Mouse (Mus musculus): ENCODE results near the gene Pde4d. TPM values are rescaled to one million over a fixed set of nuclear protein-coding genes. Genes with fewer than 3 reads are reported as not detected.

Pde4d gene
- total RNA-seq, 2 experiments from 2014 or later, result 26.1 to 30.2 TPM

DNA sequence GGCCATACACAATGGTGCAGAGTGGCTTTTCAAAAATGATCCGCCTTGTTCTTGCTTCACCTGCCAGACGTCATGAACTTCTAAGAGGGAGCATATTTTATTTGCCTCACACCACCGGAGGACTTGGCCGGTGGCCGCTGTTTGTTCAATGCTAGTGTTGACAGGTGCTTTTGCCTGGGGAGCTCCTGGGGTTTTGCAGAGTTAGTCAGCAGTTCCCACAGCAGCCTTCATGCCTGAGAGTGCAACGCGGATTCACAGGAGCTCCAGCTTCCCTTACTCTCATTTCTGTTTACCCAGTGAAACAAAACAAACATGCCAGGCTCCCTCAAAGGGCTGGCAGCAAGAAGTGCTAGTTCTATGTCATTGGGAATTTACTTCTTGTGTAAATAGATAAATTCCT lies 1031.7 kb downstream of the Pde4d start:
- DNase-seq (ENCODE audit: low spot score in 2 of 2), result no peak

DNA sequence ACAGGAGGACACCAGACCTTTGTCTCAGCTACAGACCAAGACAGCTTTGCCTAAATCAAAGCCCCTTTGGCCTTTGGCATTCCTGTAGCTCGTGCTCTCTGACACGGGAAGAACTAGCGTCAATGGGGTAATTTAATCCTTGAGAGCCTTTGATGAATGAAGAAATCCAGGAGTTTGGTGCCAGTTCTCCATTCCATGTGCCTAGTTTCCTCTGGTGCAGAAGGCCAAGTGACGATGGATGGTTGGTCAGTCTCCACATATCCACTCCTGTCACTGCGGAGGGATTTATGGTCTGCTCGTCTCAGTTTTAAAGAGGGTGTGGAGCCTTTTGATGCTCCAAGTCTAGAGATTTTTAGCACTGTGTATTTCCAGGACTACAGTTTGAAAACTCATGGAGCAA lies 1036.4 kb downstream of the Pde4d start:
- no peak for DNase-seq (ENCODE audit: low spot score in 2 of 2)

GRCm38 (mm10) chr13:109487378-109487777 lies 1037.6 kb downstream of the Pde4d start:
- no peak for DNase-seq (ENCODE audit: low spot score in 2 of 2)

DNA sequence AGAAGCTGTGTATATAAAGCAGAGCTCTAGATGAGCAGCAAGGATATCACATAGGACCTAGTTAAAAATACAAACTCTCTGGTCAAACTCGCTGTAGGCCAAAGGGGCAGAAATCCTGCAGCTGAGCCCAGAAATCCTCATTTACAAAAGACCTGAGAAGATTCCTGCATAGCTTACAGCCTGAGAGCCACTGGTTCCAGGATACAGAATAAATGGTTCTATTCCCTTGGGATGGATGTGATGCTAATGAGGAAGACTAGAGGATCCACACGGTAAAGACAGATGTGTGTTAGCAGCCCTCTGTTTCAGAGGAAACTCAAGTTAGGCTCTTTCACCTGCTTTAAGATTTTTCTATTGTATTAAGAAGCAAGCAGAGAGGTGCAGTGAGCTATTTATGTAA lies 1041.1 kb downstream of the Pde4d start:
- no peak for DNase-seq (ENCODE audit: low spot score in 2 of 2)

DNA sequence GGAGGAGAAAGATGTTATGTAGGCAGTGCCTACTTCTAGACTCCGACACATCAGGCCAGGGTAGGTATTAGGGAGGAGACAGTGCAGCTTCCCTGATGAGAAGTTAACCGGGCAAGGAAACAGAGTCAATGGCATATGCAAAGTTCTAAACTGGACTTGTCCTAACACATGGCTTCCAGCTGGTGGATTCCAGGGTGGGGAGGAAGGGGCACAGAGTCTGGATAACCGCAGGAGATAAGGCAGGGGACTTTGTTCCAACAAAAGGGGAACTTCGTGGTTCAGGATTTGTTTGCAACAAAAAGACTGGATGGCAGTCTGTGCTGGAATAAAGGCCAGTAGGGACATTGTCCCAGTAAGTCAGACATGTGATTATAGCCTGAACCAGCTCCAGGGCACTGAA lies 1042.1 kb downstream of the Pde4d start:
- DNase-seq (ENCODE audit: low spot score in 2 of 2), result no peak

- DNase-seq (ENCODE audit: low spot score in 2 of 2), result no peak
These were observed 1050.6 kb downstream of the Pde4d start for GRCm38 (mm10) chr13:109500336-109500735.

GRCm38 (mm10) chr13:109502796-109503195 lies 1053.0 kb downstream of the Pde4d start:
- no peak for DNase-seq (ENCODE audit: low spot score in 2 of 2)

DNA sequence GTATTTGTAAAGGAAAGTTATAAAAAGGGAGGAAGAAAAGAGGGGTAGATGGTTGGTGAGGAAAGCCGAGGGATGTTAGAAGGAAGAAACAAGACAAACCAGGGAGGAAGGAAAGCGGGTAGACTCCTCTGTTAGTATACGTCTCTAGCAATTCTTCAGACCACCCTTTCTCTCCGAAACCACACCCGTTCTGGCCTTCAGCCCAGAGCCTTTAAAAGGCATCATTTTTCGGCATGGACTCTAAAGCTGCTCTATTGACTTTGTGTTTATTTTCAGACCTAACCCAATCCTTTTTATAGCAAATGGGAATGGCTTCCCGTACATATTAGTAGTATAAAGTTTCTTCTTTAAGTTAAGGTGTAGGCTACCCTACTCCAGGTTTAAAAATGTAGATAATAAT lies 1057.0 kb downstream of the Pde4d start:
- DNase-seq (ENCODE audit: low spot score in 2 of 2), result no peak

DNA sequence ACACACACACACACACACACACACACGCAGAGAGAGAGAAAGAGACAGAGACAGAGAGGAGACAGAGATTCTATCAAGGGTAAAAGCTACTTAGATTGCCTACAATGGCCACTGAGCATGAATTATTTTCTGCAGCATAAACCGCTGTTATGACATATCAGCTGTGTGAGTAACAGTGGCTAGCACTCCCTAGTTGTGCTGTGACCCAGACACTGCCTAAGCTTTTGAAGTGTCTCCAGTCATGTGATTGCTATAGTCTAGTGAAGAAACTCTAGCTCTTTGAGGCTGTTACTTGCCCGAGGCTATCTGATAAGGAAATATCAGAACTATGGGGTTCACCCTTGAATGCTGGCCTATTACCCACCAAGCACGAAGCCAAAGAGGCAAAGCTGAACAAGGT lies 1058.7 kb downstream of the Pde4d start:
- no peak for DNase-seq (ENCODE audit: low spot score in 2 of 2)

DNA sequence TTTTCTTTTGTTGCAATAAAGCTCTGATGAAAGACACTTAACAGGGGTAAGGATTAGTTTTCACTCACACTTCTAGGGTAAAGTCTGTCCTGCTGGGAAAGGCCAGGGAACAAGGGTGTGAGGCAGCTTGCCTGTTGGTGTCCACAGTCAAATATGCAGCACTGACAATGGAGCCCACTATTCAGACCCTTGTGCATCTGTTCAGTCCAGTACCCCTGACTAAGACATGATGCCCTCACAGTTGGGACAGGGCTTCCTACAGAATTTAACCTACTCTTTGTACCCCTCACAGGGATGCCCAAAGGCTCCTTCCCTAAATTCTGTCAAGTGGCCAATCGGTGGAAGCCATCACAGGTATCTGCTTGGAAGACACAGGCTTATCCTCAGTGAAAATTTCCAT lies 1068.4 kb downstream of the Pde4d start:
- DNase-seq (ENCODE audit: low spot score in 2 of 2), result no peak

DNA sequence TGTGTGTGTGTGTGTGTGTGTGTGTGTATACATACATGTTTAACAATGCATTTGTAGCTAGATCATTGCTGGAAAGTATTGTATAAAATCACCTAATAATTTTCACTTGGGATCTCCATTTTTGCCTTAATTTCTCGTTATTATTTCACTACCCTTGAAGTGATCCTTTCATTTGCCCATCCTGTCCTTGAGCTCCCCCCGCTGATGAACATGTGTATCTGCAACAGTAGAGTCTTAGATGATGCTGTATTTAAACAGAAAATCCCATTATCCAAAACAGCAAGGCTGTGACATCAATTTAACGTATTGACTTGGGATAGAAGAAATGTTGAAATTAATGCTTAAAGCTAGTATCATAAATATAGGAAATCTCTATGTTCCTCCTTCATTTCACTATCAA lies 1069.7 kb downstream of the Pde4d start:
- DNase-seq (ENCODE audit: low spot score in 2 of 2), result no peak

GRCm38 (mm10) chr13:109519966-109520646 lies 1070.4 kb downstream of the Pde4d start:
- no peak for DNase-seq (ENCODE audit: low spot score in 2 of 2)

DNA sequence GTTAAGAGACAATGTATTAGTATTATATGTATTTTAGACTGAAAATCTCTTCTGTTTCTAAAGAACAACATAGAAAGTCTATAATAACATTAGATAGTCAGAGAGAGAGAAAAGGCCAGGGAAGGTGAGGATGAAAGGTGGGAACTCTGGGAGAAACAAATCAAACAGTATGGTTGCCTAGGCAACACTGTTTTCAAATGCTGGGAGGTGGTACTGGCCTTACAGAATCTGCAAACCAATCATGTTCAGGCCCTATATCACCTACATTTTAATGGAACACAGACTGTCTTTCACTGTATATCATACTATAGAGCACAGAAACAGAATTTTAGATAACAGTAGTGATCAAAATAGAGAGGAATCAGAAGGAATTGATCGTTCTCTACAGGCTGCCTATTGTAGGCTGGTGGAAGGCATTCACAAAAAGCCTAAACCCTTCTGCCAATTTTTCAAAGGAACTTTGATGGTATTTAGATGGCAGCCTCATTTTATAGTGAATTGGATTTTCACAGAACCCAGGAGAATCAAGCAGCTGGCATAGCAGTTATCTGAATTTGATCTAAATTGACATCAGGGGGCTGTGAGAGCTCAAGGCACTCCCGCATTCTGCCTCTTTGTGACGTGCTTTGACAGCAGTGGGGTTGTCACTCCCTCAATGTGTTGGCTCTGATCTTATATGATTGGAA lies 1084.2 kb downstream of the Pde4d start:
- no peak for DNase-seq (ENCODE audit: low spot score in 2 of 2)

DNA sequence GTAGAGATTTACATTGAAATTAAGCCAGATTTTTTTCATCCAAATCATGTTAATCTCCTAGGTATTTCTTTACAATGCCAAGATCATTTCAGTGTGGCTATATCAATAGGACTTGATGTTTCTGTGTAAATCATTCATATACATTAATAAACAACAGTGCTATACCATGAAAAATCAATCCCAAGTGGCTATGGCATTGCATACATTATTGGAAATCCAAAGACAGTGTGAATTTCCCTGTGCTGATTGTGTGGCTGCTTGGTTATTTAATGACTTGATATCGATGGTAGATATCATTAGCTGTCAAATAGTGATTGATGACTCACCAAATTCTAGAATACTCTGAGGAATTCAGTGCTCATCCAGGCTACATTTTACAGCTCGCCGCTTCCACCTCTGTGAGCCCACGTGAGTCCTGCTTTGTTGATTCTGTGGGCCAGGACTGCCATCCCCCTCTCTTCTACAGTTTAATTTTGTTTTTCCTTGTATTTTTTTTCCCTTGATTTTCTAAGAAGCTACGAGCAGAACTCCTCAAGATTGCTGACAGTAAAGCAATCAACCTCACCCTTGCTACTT lies 1085.0 kb downstream of the Pde4d start:
- no peak for DNase-seq (ENCODE audit: low spot score in 2 of 2)

DNA sequence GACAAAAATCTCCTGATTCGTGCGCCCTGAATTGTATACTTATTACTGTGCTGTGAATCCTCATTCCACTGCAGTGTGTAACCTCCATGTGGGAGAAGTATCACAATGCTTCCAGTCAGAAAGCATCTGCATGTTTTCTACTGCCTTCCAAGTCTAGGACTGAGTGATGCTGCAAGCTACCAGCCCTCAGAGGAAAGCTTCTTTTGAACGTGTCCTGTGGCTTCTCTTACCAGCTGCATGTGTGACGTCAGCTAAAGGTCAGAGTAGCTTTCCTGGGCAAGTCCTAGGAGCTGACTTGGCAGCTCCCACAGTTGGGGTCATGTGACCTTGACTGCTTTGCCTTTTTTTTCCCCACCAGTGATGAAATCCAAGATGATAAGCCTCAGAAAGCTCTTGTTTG lies 1086.9 kb downstream of the Pde4d start:
- DNase-seq (ENCODE audit: low spot score in 2 of 2), result no peak

- no peak for DNase-seq (ENCODE audit: low spot score in 2 of 2)
These were observed 1089.6 kb downstream of the Pde4d start for GRCm38 (mm10) chr13:109539371-109539770.

DNA sequence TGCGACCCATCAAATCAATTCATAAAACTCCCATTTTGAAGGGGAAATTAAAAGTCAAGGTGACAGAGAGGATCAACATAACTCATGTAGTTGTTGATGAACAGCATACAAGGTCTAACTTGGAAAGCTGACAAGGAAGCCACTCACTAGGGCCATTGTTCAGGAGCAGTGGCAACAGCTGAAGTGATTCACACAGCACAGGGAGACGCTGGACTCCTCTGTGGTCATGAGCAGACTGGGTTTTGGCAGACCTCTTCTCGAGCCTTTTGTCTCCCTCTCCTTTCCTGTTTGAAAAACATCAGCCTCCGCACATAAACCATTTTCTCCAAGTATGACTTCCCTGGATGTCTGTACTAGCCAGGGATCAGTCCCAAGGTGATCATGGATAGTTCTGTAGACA lies 1094.9 kb downstream of the Pde4d start:
- DNase-seq (ENCODE audit: low spot score in 2 of 2), result no peak

DNA sequence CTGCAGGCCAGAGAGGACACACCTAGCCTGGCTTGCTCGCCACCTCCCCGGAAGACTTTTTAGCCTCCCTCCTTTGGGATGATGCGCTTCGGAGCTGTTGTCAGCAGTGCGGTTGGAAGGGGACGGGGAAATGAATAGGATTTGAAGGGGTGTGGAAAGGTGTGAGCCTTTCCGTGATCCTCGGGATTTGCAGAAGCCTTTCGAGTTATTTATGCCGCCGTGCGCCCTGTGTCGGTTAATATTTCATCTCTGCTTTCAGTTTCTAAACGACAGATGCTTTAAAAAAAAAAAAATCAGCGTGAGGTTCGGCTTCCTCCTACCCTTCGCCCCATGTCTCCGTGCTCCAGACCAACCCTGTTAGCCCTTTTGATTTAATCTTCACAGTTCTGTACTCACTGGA lies 1096.6 kb downstream of the Pde4d start:
- no peak for DNase-seq (ENCODE audit: low spot score in 2 of 2)

DNA sequence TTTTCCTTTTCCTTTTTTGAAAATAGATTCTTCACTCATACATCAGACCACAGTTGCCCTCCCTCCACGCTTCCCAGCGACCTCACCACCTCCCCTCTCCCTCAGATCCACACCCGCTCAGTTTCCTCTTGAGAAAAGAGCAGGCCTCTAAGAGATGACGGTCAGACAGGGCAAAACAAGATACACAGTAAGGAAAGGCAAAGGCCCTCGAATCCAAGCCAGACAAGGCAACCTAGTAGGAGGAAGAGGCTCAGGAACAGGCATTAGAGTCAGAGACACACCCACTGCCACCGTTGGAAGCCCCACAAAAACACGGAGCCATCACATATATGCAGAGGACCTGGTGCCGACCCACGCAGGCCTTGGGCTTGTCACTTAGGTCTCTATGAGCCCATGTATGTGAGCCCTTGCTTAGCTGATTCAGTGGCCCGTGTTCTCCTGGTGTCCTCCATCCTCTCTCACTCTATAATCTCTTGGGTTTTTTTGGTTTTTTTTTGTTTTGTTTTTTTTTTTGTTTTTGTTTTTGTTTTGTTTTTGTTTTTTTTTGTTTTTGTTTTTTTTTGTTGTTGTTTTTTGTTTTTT lies 1097.3 kb downstream of the Pde4d start:
- no peak for DNase-seq (ENCODE audit: low spot score in 2 of 2)

DNA sequence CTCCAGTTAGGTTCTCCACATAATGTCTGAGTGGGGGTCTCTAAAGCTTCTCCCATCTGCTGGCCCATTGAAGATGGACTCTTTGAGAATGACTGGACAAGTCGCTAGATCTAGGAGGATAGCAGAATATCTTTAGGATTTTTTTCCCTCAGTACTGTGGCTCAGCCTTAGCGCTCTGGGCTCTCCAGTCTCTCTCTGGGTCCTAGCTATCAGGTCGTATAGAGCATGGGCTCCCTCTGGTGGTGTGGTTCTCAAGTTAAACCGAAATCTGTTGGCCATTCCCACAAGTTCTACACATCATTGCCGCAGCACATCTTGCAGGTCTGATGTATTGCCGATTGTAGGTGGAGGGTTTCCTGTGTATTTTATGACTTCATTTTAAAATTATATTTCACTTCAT lies 1098.0 kb downstream of the Pde4d start:
- peak; percentile 24 to 52 for DNase-seq (ENCODE audit: low spot score in 2 of 2)

DNA sequence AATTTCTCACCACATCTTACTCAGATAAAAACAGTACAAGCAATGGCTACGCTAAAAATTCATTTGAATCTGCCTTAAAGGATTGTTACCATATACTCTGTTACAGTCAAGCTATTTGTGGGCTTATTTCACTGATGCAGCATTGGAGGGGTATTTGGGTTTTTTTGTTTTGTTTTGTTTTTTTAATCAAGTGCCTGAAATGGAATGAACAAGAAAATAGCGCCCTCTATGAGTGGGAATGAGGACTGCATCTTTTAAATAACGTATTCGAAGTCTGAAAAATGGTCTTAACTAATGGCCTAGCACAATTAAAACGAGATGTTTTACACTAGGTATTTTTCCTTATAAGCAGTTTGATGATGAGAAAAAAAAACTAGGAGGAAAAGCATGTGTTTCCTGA lies 1098.5 kb downstream of the Pde4d start:
- DNase-seq (ENCODE audit: low spot score in 2 of 2), result no peak

DNA sequence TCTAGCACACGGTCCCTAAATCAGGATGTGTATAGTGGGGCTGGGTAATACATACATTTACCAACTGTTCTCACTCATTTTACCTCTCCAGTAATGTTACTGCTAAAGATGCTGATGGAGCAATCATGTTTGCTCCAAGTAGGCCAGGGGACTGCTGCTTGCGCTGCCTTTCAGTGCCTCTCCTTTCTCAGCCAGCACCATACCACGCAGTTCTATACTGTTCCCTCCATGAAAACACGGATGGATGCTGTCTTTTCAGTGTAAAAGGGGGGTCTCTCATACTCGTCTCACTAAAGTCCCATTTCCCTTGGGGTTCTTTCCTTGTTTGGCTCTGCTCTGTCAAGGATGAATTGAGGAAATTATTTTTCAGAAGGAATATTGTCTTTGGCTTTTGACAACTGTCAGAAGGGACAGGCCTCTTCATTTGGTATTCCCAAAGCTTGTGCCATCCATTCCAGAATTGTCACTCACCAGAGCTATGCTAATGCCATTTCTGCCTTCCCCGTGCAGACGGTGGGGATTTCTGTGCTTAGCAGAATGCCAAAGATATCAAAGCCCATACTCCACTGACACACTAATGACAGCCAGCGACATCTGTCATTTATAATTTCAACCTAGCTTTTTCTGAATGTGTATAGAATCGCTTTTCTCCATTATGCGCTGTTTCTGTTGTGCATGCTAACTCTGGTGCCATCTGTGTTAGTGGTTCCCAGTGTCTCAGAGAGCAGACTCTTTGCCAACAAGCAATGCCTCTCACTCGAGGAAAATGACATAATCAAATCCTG lies 1099.2 kb downstream of the Pde4d start:
- no peak for DNase-seq (ENCODE audit: low spot score in 2 of 2)

All from adrenal gland, postnatal 4 days (tissue).